In the genomic region with DNA sequence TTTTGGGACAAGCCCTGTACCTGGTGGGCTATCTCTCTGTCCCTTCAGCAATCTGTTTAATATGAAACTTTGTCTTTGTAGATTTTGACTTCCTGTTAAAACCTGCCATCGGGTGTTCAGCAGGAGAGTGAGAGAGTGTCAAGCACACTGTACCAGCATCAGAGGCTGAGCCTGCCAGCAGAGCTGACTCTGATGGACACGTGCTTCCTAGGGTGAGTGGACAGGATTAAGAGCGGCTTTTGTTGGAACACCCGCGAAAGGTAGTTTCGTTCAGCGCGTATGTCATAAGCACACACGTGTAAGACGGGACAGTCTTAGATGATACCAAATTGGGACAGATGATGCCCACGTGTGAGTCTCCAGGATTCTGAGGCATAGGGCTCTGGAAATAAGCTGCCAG, we compare ENCODE assay signal across 12 mouse cellular contexts.
"Had no signal": no experiment of that assay in that cellular context is flagged by ENCODE, and none has a peak within 500 bp of the region (broad histone marks: within the 10 kb centered on the region; RNA-seq: fewer than 3 reads in every experiment).

No protein-coding gene starts in this region.

- H3K9ac ChIP-seq: hindbrain, embryonic 14.5 days; intestine, embryonic 15.5 days; liver, embryonic 12.5 days; lung, embryonic 15.5 days; midbrain, embryonic 12.5 days; neural tube, embryonic 13.5 days; stomach, embryonic 15.5 days had no signal

- DNase-seq: left cerebral cortex, postnatal 4 days; lung, postnatal 14 days; right cerebral cortex, postnatal 14 days; thymus, postnatal 36 days had no signal

- H3K27ac ChIP-seq: hindbrain, embryonic 14.5 days; intestine, embryonic 15.5 days; liver, embryonic 12.5 days; midbrain, embryonic 12.5 days; neural tube, embryonic 13.5 days; stomach, embryonic 15.5 days had no signal

- H3K4me3 ChIP-seq: intestine, embryonic 15.5 days; liver, embryonic 12.5 days; lung, embryonic 15.5 days; midbrain, embryonic 12.5 days; neural tube, embryonic 13.5 days; stomach, embryonic 15.5 days had no signal

- H3K36me3 ChIP-seq: intestine, embryonic 15.5 days; stomach, embryonic 15.5 days had no signal

- H3K27me3 ChIP-seq: intestine, embryonic 15.5 days; liver, embryonic 12.5 days; lung, embryonic 15.5 days; midbrain, embryonic 12.5 days; neural tube, embryonic 13.5 days; stomach, embryonic 15.5 days had no signal

- ATAC-seq: intestine, embryonic 15.5 days; liver, embryonic 12.5 days; midbrain, embryonic 16.5 days had no signal

- H3K4me1 ChIP-seq: intestine, embryonic 15.5 days; liver, embryonic 12.5 days; lung, embryonic 15.5 days; midbrain, embryonic 12.5 days; neural tube, embryonic 13.5 days; stomach, embryonic 15.5 days had no signal

- H3K4me2 ChIP-seq: hindbrain, embryonic 14.5 days; intestine, embryonic 15.5 days; liver, embryonic 12.5 days; lung, embryonic 15.5 days; midbrain, embryonic 12.5 days; neural tube, embryonic 13.5 days; stomach, embryonic 15.5 days had no signal

- H3K9me3 ChIP-seq: intestine, embryonic 15.5 days; liver, embryonic 12.5 days; lung, embryonic 15.5 days; midbrain, embryonic 12.5 days; neural tube, embryonic 13.5 days; stomach, embryonic 15.5 days had no signal
